Mouse (Mus musculus) myocyte (in vitro differentiated cells): ENCODE measurements around the gene Ptpn18.

Experiments
- MAX ChIP-seq: IDR thresholded peaks from one replicate; pipeline ENCODE4 v1.6.1; 2011; ENCODE audit warnings: low read depth, mild to moderate bottlenecking, control low read depth
- MYOG ChIP-seq, 3 experiments: IDR thresholded peaks; one replicate each; pipeline ENCODE4 v1.6.1; 2011; ENCODE audit warnings: control low read depth in 2 of 3, low read depth in 2 of 3, mild to moderate bottlenecking in 2 of 3; ENCODE audit not compliant: insufficient read length in 2 of 3, control insufficient read depth in 1 of 3, insufficient read depth in 1 of 3
- POLR2A ChIP-seq: IDR thresholded peaks from one replicate; pipeline ENCODE4 v1.6.1; 2011; ENCODE audit warnings: low read depth, mild to moderate bottlenecking, control low read depth, moderate library complexity; ENCODE audit not compliant: insufficient read length
- POLR2AphosphoS2 ChIP-seq: IDR thresholded peaks from one replicate; pipeline ENCODE4 v1.6.1; 2011; ENCODE audit warnings: low read depth, control low read depth; ENCODE audit not compliant: insufficient read length
- USF1 ChIP-seq: IDR thresholded peaks from one replicate; pipeline ENCODE4 v1.6.1; 2011; ENCODE audit warnings: low read depth, mild to moderate bottlenecking, control low read depth, moderate library complexity

GRCm38 (mm10) chr1:34513068-34513467, 53.5 kb downstream of the Ptpn18 start:
- TF ChIP-seq POLR2A = no peak
- no peak for TF ChIP-seq USF1
- no peak for TF ChIP-seq MAX
- no peak for TF ChIP-seq POLR2AphosphoS2
- no peak for TF ChIP-seq MYOG (IDR thresholded peaks at IDR 0.05; ENCODE audit: control insufficient read depth in 1 of 3, insufficient read depth in 1 of 3, insufficient read length in 2 of 3, low read depth in 2 of 3)
